Mouse (Mus musculus) cerebellum, adult 2 months (tissue): ENCODE data around the gene Csrp3. TPM values are rescaled to one million over a fixed set of nuclear protein-coding genes. Genes with fewer than 3 reads are reported as not detected.

ENCODE experiments used
- DNase-seq, 2 experiments: peaks; one replicate each; pipeline ENCODE4 v3.0.0; 2021
- H3K27ac ChIP-seq: fragments of 200-500 bp; 2 replicates; pipeline ENCODE4 v1.5.1; 2012; ENCODE audit warnings: low read length, control low read depth, inconsistent platforms; ENCODE audit not compliant: insufficient read depth
- H3K27me3 ChIP-seq: fragments of 200-500 bp; 2 replicates; pipeline ENCODE4 v1.6.1; 2012; ENCODE audit warnings: inconsistent platforms, mild to moderate bottlenecking, low read length, moderate library complexity; ENCODE audit not compliant: control insufficient read depth, insufficient read depth
- H3K4me1 ChIP-seq: fragments of 200-500 bp; 2 replicates; pipeline ENCODE4 v1.6.1; 2011; ENCODE audit warnings: low read length; ENCODE audit not compliant: control insufficient read depth, insufficient read depth
- H3K4me3 ChIP-seq: fragments of 200-500 bp; replicated peaks from 2 replicates; pipeline ENCODE3; 2011; ENCODE audit warnings: mild to moderate bottlenecking, low read depth, low read length, control low read depth; ENCODE audit not compliant: insufficient read depth
- CTCF ChIP-seq: fragments of 200-500 bp; IDR thresholded peaks from 2 replicates; pipeline ENCODE4 v1.5.1; 2011; ENCODE audit warnings: low read depth, mild to moderate bottlenecking, control low read depth, low read length, moderate library complexity, borderline replicate concordance; ENCODE audit not compliant: insufficient read depth
- POLR2A ChIP-seq: fragments of 200-500 bp; IDR thresholded peaks from 2 replicates; pipeline ENCODE4 v1.6.1; 2011; ENCODE audit warnings: low read length, control low read depth, borderline replicate concordance; ENCODE audit not compliant: insufficient read depth
- whole genome bisulfite sequencing: fragments of 180-500 bp; shearing (Covaris S2); methylation state at CpG from one replicate; pipeline ENCODE4 v1.1.7; 2018; 5-methylcytosine and 5-hydroxymethylcytosine counted together
- polyA plus RNA-seq: library from polyadenylated mRNA; depleted of rRNA; stranded (reverse); fragments of >200 nt; gene quantifications from 2 replicates; pipeline ENCODE4 v1.2.3, GENCODE M21; 2012; rRNA removed

Csrp3 gene
- not detected in 2 replicates for polyA plus RNA-seq

- TF ChIP-seq POLR2A, result no peak
- no peak for TF ChIP-seq CTCF
- no peak for DNase-seq
- 35% methylated on average over 11 of the region's 11 CpGs for WGBS
- no peaks in the 10 kb centered on the region for H3K27me3 ChIP-seq
- H3K27ac ChIP-seq, result no peak within 1 kb of the TSS
- H3K4me1 ChIP-seq, result no peaks in the 10 kb centered on the region
- no peak within 1 kb of the TSS for H3K4me3 ChIP-seq
Observed at GRCm38 (mm10) chr7:48847820-48848650, at the start of gene Csrp3. Csrp3 (minus strand) TSS chr7:48848033.

GRCm38 (mm10) chr7:48896051-48896450 lies 48.2 kb upstream of the Csrp3 start:
- Histone ChIP-seq H3K4me3 (no peak overlapping the region), H3K4me1 (no peaks in the 10 kb centered on the region), H3K27ac (no peak overlapping the region), H3K27me3 (no peaks in the 10 kb centered on the region)
- TF ChIP-seq CTCF (no peak), POLR2A (no peak)
- no peak for DNase-seq
- 93% methylated on average over 4 of the region's 4 CpGs for WGBS

GRCm38 (mm10) chr7:48895475-48895874 lies 47.6 kb upstream of the Csrp3 start:
- Histone ChIP-seq H3K27me3 (no peaks in the 10 kb centered on the region), H3K4me1 (no peaks in the 10 kb centered on the region), H3K27ac (no peak overlapping the region), H3K4me3 (no peak overlapping the region)
- WGBS, result 65% methylated on average over 4 of the region's 4 CpGs
- DNase-seq, result no peak
- TF ChIP-seq POLR2A (no peak), CTCF (no peak)

- no peak for DNase-seq
- Histone ChIP-seq H3K4me3 (no peak overlapping the region), H3K27me3 (no peaks in the 10 kb centered on the region), H3K4me1 (no peaks in the 10 kb centered on the region), H3K27ac (no peak overlapping the region)
- TF ChIP-seq POLR2A (no peak), CTCF (no peak)
- whole genome bisulfite sequencing, result 95% methylated on average over 6 of the region's 6 CpGs
Observed at GRCm38 (mm10) chr7:48894763-48895162, 46.9 kb upstream of the Csrp3 start.

GRCm38 (mm10) chr7:48894152-48894551 lies 46.3 kb upstream of the Csrp3 start:
- Histone ChIP-seq H3K4me3 (no peak overlapping the region), H3K4me1 (no peaks in the 10 kb centered on the region), H3K27me3 (no peaks in the 10 kb centered on the region), H3K27ac (no peak overlapping the region)
- peak; percentile 55 to 82 for DNase-seq
- WGBS, result 4% methylated on average over 6 of the region's 6 CpGs
- TF ChIP-seq CTCF, result peak; percentile 81
- TF ChIP-seq POLR2A, result no peak

- 87% methylated on average over 7 of the region's 7 CpGs for WGBS
- TF ChIP-seq CTCF (no peak), POLR2A (no peak)
- Histone ChIP-seq H3K4me3 (no peak overlapping the region), H3K27me3 (no peaks in the 10 kb centered on the region), H3K4me1 (no peaks in the 10 kb centered on the region), H3K27ac (no peak overlapping the region)
- DNase-seq, result no peak
Observed at GRCm38 (mm10) chr7:48893093-48893492, 45.3 kb upstream of the Csrp3 start.

- DNase-seq, result no peak
- WGBS, result 76% methylated on average over 5 of the region's 5 CpGs
- TF ChIP-seq POLR2A (no peak), CTCF (no peak)
Observed at GRCm38 (mm10) chr7:48891029-48891428, 43.2 kb upstream of the Csrp3 start.

GRCm38 (mm10) chr7:48888751-48889150 lies 40.9 kb upstream of the Csrp3 start:
- no peak for DNase-seq
- no peaks in the 10 kb centered on the region for H3K4me1 ChIP-seq
- no peaks in the 10 kb centered on the region for H3K27me3 ChIP-seq
- H3K4me3 ChIP-seq, result no peak overlapping the region
- no peak for TF ChIP-seq CTCF
- TF ChIP-seq POLR2A, result no peak
- no peak overlapping the region for H3K27ac ChIP-seq
- 86% methylated on average over 2 of the region's 2 CpGs for WGBS

More at GRCm38 (mm10) chr7:48891029-48891428, 43.2 kb upstream of the Csrp3 start:
- no peaks in the 10 kb centered on the region for H3K27me3 ChIP-seq
- H3K4me1 ChIP-seq, result no peaks in the 10 kb centered on the region
- no peak overlapping the region for H3K27ac ChIP-seq
- H3K4me3 ChIP-seq, result no peak overlapping the region
